Mouse (Mus musculus): ENCODE results near the gene Sap30bp.

- no peak for TF ChIP-seq POLR2A (IDR thresholded peaks at IDR 0.05; ENCODE audit: control insufficient read depth in 1 of 2, insufficient read depth in 1 of 2, low read depth in 1 of 2, low read length in 2 of 2, poor library complexity in 1 of 2)
- no peak for TF ChIP-seq CTCF (IDR thresholded peaks at IDR 0.05 in 2 of 3, conservative IDR thresholded peaks at IDR 0.05 in 1 of 3; ENCODE audit: control insufficient read depth in 1 of 3, insufficient read depth in 1 of 3, low read depth in 2 of 3, low read length in 3 of 3, poor library complexity in 1 of 3, severe bottlenecking in 1 of 3)
- no peak for TF ChIP-seq KAT2A (conservative IDR thresholded peaks at IDR 0.05; ENCODE audit: low read depth, low read length)
- no peak for TF ChIP-seq EP300 (IDR thresholded peaks at IDR 0.05; ENCODE audit: low read depth in 1 of 2, low read length in 2 of 2)
- no peak for TF ChIP-seq MYC (IDR thresholded peaks at IDR 0.05; ENCODE audit: low read depth, low read length)
- no peak for TF ChIP-seq TBP (IDR thresholded peaks at IDR 0.05; ENCODE audit: low read depth, low read length)
- no peak for TF ChIP-seq MAX (IDR thresholded peaks at IDR 0.05; ENCODE audit: low read length)
These were observed 27.0 kb upstream of the Sap30bp start for GRCm38 (mm10) chr11:115906116-115906515.

Data from MEL (cell line).